Mouse (Mus musculus): Measurements from ENCODE around the gene Ptprh.

- no peak for TF ChIP-seq CTCF (IDR thresholded peaks at IDR 0.05; ENCODE audit: insufficient read depth, low read depth, low read length)
- peak; percentile 88 for TF ChIP-seq POLR2A (IDR thresholded peaks at IDR 0.05; ENCODE audit: insufficient read depth, low read depth, low read length)
Measured at GRCm38 (mm10) chr7:4501558-4502397, 102.1 kb downstream of the Ptprh start, which contains the start of gene Ppp1r12c.
